In genomic region chrX:166867692-166868091, GRCm38 (mm10) we compare ENCODE assay signal across 18 mouse cellular contexts.
DNase-seq lines count a peak whose midpoint lies in the region; ATAC-seq lines count a peak whose summit lies in the region.
"Had no signal": no experiment of that assay in that cellular context is flagged by ENCODE, and none has a peak within 500 bp of the region (broad histone marks: within the 10 kb centered on the region; RNA-seq: fewer than 3 reads in every experiment).

No protein-coding gene starts in this region.

- ATAC-seq in activated CD4-positive, CD25-positive, alpha-beta regulatory T cell, adult 4 months, result peak; percentile 63
- ATAC-seq in granulocyte monocyte progenitor cell, adult 5-6 weeks (replicated peaks; ENCODE audit: poor library complexity, severe bottlenecking), result no peak
- ATAC-seq: forebrain, embryonic 13.5 days; forebrain, embryonic 15.5 days; forebrain, postnatal 0 days; Patski had no signal

- DNase-seq in thymus, postnatal 0 days (ENCODE audit: low spot score), result peak; percentile 3
- DNase-seq in thymus, postnatal 10 days (ENCODE audit: low spot score in 2 of 2), result no peak
- DNase-seq in adrenal gland, adult 2 months, result no peak
- DNase-seq: adrenal gland, adult 8-10 months; adrenal gland, postnatal 14 days; adrenal gland, postnatal 36 days; B cell, adult 2 months; cerebellum, adult 11-12 months; cerebellum, adult 2 months; cerebellum, adult 9-10 months; cerebellum, postnatal 10 days; cerebellum, postnatal 25 days; forebrain, postnatal 0 days had no signal
